Mouse (Mus musculus): ENCODE results near the gene Glcci1. TPM values are rescaled to one million over a fixed set of nuclear protein-coding genes. Genes with fewer than 3 reads are reported as not detected.

Gene Glcci1
- polyA plus RNA-seq, 1 experiment from 2014 or later: 8.7 TPM

DNA sequence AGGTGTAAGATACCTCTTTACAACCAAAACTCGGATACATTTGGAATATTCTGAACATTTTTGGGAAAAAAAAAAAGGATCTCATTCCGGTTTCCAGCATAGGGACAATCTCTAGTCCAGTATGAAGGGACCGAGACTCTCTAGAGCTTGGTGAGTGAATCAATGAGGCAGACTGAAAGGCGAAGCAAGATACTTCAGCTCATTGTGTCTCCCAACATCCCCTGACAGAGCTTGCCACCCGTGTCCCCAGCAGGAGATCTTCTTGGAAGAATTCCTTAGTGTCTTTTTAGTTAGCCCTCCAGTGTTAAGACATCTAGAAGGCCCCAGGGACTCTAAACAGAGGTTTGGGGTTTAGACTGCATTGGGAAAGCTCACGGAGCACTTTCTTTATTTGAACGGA lies 20.1 kb upstream of the Glcci1 start:
- DNase-seq (ENCODE audit: low spot score) (no peak), ATAC-seq (ENCODE audit: low read depth) (no peak)
- Histone ChIP-seq H3K4me2 (ENCODE audit: low read depth, low read length) (no peak overlapping the region), H3K4me3 (ENCODE audit: low read depth, low read length) (no peak overlapping the region), H3K27ac (replicated peaks; ENCODE audit: low read depth, low read length) (no peak overlapping the region), H3K27me3 (replicated peaks; ENCODE audit: control insufficient read depth, insufficient read depth, low read length) (no peaks in the 10 kb centered on the region), H3K9me3 (ENCODE audit: control insufficient read depth, low read length) (no peaks in the 10 kb centered on the region), H3K36me3 (ENCODE audit: control insufficient read depth, insufficient read depth, low read length) (no peaks in the 10 kb centered on the region), H3K4me1 (ENCODE audit: control insufficient read depth, insufficient read depth, low read length) (no peaks in the 10 kb centered on the region), H3K9ac (ENCODE audit: low read depth, low read length) (no peak overlapping the region)
- 75% methylated on average over 7 of the region's 7 CpGs for WGBS

DNA sequence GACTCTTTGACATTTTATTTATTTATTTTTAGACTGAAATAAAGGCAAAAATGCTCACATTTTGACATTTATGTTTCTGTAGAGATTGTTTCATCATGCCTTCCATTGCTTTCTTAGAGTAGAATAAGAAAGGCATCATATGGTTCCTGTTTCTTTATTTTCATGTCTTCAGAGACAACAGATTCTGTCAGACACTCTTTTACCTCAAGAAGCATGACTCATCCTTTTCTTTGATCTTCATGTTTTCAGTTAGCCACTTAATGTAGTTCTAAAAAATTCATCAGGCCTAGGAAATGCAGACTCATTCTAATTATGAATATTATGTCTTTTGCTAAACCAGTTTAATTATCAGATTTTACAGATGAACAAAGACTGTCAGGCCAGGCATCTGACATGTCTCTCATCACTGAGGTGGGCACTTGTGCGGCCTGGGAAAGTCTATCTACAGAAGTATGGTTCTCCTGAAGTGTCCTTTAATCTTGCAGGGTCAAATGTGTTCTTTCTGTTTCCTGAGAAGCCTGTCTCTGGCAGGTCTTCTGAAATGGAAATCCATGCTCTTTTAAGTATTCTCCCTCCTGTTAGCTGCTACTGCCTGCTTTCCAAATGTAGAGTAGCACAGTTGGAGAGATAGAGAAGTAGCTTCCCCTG lies 19.3 kb upstream of the Glcci1 start:
- Histone ChIP-seq H3K36me3 (ENCODE audit: control insufficient read depth, insufficient read depth, low read length) (no peaks in the 10 kb centered on the region), H3K4me1 (ENCODE audit: control insufficient read depth, insufficient read depth, low read length) (no peaks in the 10 kb centered on the region), H3K4me3 (ENCODE audit: low read depth, low read length) (no peak overlapping the region), H3K4me2 (ENCODE audit: low read depth, low read length) (no peak overlapping the region), H3K9me3 (ENCODE audit: control insufficient read depth, low read length) (no peaks in the 10 kb centered on the region), H3K27me3 (replicated peaks; ENCODE audit: control insufficient read depth, insufficient read depth, low read length) (no peaks in the 10 kb centered on the region), H3K27ac (replicated peaks; ENCODE audit: low read depth, low read length) (no peak overlapping the region), H3K9ac (ENCODE audit: low read depth, low read length) (no peak overlapping the region)
- no peak for ATAC-seq (ENCODE audit: low read depth)
- 83% methylated on average over 1 of the region's 1 CpGs for WGBS
- DNase-seq (ENCODE audit: low spot score): no peak

DNA sequence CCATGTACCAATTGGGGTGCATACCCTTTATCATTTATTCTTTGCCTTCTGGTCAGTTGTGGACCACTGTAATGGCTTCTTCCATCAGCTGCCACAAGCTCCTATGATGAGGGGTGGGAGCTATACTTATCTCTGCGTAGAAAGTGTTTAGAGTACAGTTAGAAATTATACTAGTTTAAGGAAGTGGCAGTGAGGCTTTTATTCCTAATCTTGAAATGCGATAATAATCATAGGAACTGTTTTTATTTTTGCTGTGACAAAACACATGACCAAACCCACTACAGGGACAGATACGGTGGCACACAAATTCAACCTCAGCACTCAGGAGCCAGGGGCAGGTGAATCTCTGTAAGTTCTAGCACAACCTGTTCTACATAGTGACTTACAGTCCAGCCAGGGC lies 17.2 kb upstream of the Glcci1 start:
- no peaks in the 10 kb centered on the region for H3K36me3 ChIP-seq (ENCODE audit: control insufficient read depth, insufficient read depth, low read length)
- no peaks in the 10 kb centered on the region for H3K9me3 ChIP-seq (ENCODE audit: control insufficient read depth, low read length)
- no peak overlapping the region for H3K4me2 ChIP-seq (ENCODE audit: low read depth, low read length)
- no peak for ATAC-seq (ENCODE audit: low read depth)
- no peak overlapping the region for H3K9ac ChIP-seq (ENCODE audit: low read depth, low read length)
- no peaks in the 10 kb centered on the region for H3K4me1 ChIP-seq (ENCODE audit: control insufficient read depth, insufficient read depth, low read length)
- no peak for DNase-seq (ENCODE audit: low spot score)
- no peak overlapping the region for H3K27ac ChIP-seq (replicated peaks; ENCODE audit: low read depth, low read length)
- H3K4me3 ChIP-seq (ENCODE audit: low read depth, low read length): no peak overlapping the region
- WGBS: 89% methylated on average over 3 of the region's 3 CpGs
- no peaks in the 10 kb centered on the region for H3K27me3 ChIP-seq (replicated peaks; ENCODE audit: control insufficient read depth, insufficient read depth, low read length)

DNA sequence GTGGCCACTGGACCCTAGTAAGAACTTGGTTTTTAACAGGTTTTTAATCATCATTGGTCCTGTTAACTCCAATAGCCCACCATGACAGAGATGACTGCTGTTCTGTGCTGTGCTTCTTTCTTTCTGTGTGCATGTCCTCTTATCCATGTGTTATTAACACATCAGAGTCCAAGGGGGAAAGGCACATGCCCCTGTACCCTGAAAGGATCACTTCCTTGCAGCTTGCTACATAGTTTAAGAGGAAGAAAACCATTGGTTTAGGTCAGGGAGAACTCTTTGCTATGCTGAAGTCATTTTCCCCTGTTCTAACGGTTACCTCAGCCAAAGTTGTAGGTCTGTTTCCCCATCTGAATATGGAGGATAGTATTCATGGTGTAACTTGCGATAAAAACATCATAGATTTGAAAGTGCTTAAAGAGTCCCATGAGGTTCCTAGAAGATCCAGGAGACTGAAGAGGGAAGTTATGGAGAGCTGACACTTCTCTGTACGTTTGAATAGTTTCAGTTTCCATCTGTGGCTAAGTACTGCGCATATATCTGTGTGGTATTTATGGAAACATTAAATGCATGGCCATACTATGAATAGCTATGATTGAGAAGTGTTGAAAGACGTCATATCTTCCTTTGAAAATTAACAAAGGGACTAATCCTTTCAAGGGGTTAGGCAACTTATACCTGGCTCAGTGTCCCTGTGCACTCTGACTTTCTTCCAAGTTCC lies 14.1 kb upstream of the Glcci1 start:
- H3K9me3 ChIP-seq (ENCODE audit: control insufficient read depth, low read length): peaks cover 14% of the 10 kb centered on the region; the same call in 1 of the 2 replicates

DNA sequence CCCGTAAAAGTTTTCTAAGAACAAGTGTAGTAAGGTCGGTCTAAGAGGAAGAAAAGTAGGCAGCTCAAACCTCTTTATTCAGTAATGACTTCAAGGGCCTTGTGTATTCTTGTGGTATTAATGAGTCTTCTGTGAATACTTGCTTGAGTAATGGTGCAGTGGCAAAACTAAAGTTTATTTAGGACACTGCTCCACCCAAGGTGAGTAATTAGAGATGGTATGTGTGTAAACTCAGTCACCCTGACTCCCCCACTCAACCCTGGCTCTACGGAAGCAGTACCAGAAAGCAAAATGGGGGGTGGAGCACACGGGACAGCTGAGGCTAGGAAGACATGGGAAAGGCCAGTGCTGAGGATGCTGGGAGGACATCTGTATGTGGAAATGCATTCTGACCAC lies 13.6 kb upstream of the Glcci1 start:
- peaks cover 14% of the 10 kb centered on the region; the same call in 1 of the 2 replicates for H3K9me3 ChIP-seq (ENCODE audit: control insufficient read depth, low read length)
- H3K36me3 ChIP-seq (ENCODE audit: control insufficient read depth, insufficient read depth, low read length): no peaks in the 10 kb centered on the region
- DNase-seq (ENCODE audit: low spot score) (no peak), ATAC-seq (ENCODE audit: low read depth) (peak; percentile 22; the same call in 1 of the 2 replicates)
- no peak overlapping the region for H3K4me3 ChIP-seq (ENCODE audit: low read depth, low read length)
- WGBS: 74% methylated on average over 4 of the region's 4 CpGs
- H3K4me2 ChIP-seq (ENCODE audit: low read depth, low read length): no peak overlapping the region
- H3K9ac ChIP-seq (ENCODE audit: low read depth, low read length): no peak overlapping the region
- H3K4me1 ChIP-seq (ENCODE audit: control insufficient read depth, insufficient read depth, low read length): no peaks in the 10 kb centered on the region
- no peak overlapping the region for H3K27ac ChIP-seq (replicated peaks; ENCODE audit: low read depth, low read length)
- H3K27me3 ChIP-seq (replicated peaks; ENCODE audit: control insufficient read depth, insufficient read depth, low read length): no peaks in the 10 kb centered on the region

More for the DNA sequence above, 14.1 kb upstream of the Glcci1 start:
- Histone ChIP-seq H3K36me3 (ENCODE audit: control insufficient read depth, insufficient read depth, low read length) (no peaks in the 10 kb centered on the region), H3K4me2 (ENCODE audit: low read depth, low read length) (no peak overlapping the region), H3K9ac (ENCODE audit: low read depth, low read length) (no peak overlapping the region), H3K4me1 (ENCODE audit: control insufficient read depth, insufficient read depth, low read length) (no peaks in the 10 kb centered on the region), H3K27me3 (replicated peaks; ENCODE audit: control insufficient read depth, insufficient read depth, low read length) (no peaks in the 10 kb centered on the region), H3K27ac (replicated peaks; ENCODE audit: low read depth, low read length) (no peak overlapping the region), H3K4me3 (ENCODE audit: low read depth, low read length) (no peak overlapping the region)
- 75% methylated on average over 5 of the region's 5 CpGs for WGBS
- ATAC-seq (ENCODE audit: low read depth) (0 out of 2 replicates have a peak, but pooled peaks have one; percentile 9), DNase-seq (ENCODE audit: low spot score) (no peak)

DNA sequence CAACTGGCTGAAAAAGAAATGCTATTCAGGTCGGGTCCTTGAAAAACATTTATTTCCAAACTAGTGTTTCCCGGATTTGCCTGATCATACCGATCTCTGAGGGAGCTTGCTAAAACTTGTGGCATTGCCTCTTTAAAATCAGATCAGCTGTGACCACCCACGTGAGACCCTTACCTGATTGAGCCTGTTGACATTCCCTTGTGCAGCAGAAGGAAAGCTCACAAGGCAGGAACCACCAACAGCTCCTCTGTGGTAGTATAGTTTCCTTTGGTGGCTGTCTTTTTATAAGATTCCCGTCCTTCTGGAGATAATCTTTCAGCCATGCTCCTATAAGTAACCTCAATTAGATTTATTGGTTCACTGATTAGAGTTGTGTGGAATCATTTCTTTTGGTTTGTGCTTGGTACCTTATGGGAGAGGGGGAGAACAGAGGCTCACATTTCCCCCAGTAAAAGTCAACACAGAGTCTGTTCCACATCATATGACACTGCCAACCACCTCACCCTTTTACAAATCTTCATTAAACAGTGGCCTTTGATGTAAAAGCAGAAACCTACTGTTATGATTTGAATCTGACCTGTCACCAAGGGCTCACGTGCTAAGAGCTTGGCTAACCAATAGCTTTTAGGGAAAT lies 12.0 kb upstream of the Glcci1 start:
- Histone ChIP-seq H3K4me2 (ENCODE audit: low read depth, low read length) (no peak overlapping the region), H3K9me3 (ENCODE audit: control insufficient read depth, low read length) (peaks cover 14% of the 10 kb centered on the region; the same call in 1 of the 2 replicates), H3K36me3 (ENCODE audit: control insufficient read depth, insufficient read depth, low read length) (no peaks in the 10 kb centered on the region), H3K4me1 (ENCODE audit: control insufficient read depth, insufficient read depth, low read length) (no peaks in the 10 kb centered on the region), H3K27ac (replicated peaks; ENCODE audit: low read depth, low read length) (no peak overlapping the region), H3K9ac (ENCODE audit: low read depth, low read length) (no peak overlapping the region), H3K4me3 (ENCODE audit: low read depth, low read length) (no peak overlapping the region), H3K27me3 (replicated peaks; ENCODE audit: control insufficient read depth, insufficient read depth, low read length) (no peaks in the 10 kb centered on the region)
- DNase-seq (ENCODE audit: low spot score): no peak
- ATAC-seq (ENCODE audit: low read depth): no peak
- 65% methylated on average over 6 of the region's 6 CpGs for WGBS

- Histone ChIP-seq H3K4me3 (ENCODE audit: low read depth, low read length) (no peak overlapping the region), H3K9me3 (ENCODE audit: control insufficient read depth, low read length) (peaks cover 14% of the 10 kb centered on the region; the same call in 1 of the 2 replicates), H3K4me2 (ENCODE audit: low read depth, low read length) (no peak overlapping the region), H3K36me3 (ENCODE audit: control insufficient read depth, insufficient read depth, low read length) (no peaks in the 10 kb centered on the region), H3K27ac (replicated peaks; ENCODE audit: low read depth, low read length) (no peak overlapping the region), H3K4me1 (ENCODE audit: control insufficient read depth, insufficient read depth, low read length) (no peaks in the 10 kb centered on the region), H3K9ac (ENCODE audit: low read depth, low read length) (no peak overlapping the region), H3K27me3 (replicated peaks; ENCODE audit: control insufficient read depth, insufficient read depth, low read length) (no peaks in the 10 kb centered on the region)
- peak; percentile 64 for DNase-seq (ENCODE audit: low spot score)
- ATAC-seq (ENCODE audit: low read depth): 0 out of 2 replicates have a peak, but pooled peaks have one; percentile 26
- WGBS: 34% methylated on average over 6 of the region's 6 CpGs
Observed at GRCm38 (mm10) chr6:8497868-8498257, 11.5 kb upstream of the Glcci1 start.

GRCm38 (mm10) chr6:8498961-8499360 lies 10.4 kb upstream of the Glcci1 start:
- Histone ChIP-seq H3K4me1 (ENCODE audit: control insufficient read depth, insufficient read depth, low read length) (no peaks in the 10 kb centered on the region), H3K9ac (ENCODE audit: low read depth, low read length) (no peak overlapping the region), H3K27me3 (replicated peaks; ENCODE audit: control insufficient read depth, insufficient read depth, low read length) (no peaks in the 10 kb centered on the region), H3K4me3 (ENCODE audit: low read depth, low read length) (no peak overlapping the region), H3K36me3 (ENCODE audit: control insufficient read depth, insufficient read depth, low read length) (no peaks in the 10 kb centered on the region), H3K9me3 (ENCODE audit: control insufficient read depth, low read length) (peaks cover 14% of the 10 kb centered on the region; the same call in 1 of the 2 replicates), H3K27ac (replicated peaks; ENCODE audit: low read depth, low read length) (no peak overlapping the region), H3K4me2 (ENCODE audit: low read depth, low read length) (no peak overlapping the region)
- 86% methylated on average over 3 of the region's 3 CpGs for WGBS
- ATAC-seq (ENCODE audit: low read depth) (no peak), DNase-seq (ENCODE audit: low spot score) (no peak)

Data from embryonic facial prominence, embryonic 14.5 days (tissue).